Mouse (Mus musculus) ovary, adult 10 weeks (tissue): Measurements from ENCODE around the gene Olfr536. TPM values are rescaled to one million over a fixed set of nuclear protein-coding genes. Genes with fewer than 3 reads are reported as not detected.

Experiments
- polyA plus RNA-seq: library from polyadenylated mRNA; stranded (reverse); fragments of 350-450 nt; fragmentation: Illumina TruSeq; extraction: RNeasy Lipid Tissue Mini Kit (QIAGEN cat#74804); gene quantifications from one replicate; pipeline ENCODE4 v1.2.3, GENCODE M21; 2014

Olfr536 gene
- polyA plus RNA-seq, result not detected

GRCm38 (mm10) chr7:140507346-140508021 is at the start of gene Olfr536:
Gene Olfr536, minus strand, starts transcription at chr7:140507396.

GRCm38 (mm10) chr7:140483916-140484315 is 23.3 kb downstream of the Olfr536 start, which contains the start of gene Olfr535:
Gene Olfr535, plus strand, starts transcription at chr7:140484216.

GRCm38 (mm10) chr7:140463070-140463469 is 44.1 kb downstream of the Olfr536 start, which contains the start of gene Olfr533:
Gene Olfr533, plus strand, starts transcription at chr7:140463370.

Other genes starting within 250 kb of the Olfr536 start
- gene Olfr525, start 186.5 kb downstream of the Olfr536 start, polyA plus RNA-seq, result not detected
- gene Olfr527, start 173.4 kb downstream of the Olfr536 start, polyA plus RNA-seq, result not detected
- gene Olfr60, start 145.7 kb downstream of the Olfr536 start, polyA plus RNA-seq, result not detected
- gene Olfr530, start 131.1 kb downstream of the Olfr536 start, polyA plus RNA-seq, result not detected
- not detected for gene Olfr531, start 104.5 kb downstream of the Olfr536 start, polyA plus RNA-seq
- not detected for gene Olfr532, start 85.8 kb downstream of the Olfr536 start, polyA plus RNA-seq
- not detected for gene Olfr533, start 44.0 kb downstream of the Olfr536 start, polyA plus RNA-seq
- gene Olfr535, start 23.2 kb downstream of the Olfr536 start, polyA plus RNA-seq, result not detected
- gene Olfr538, start 60.5 kb upstream of the Olfr536 start, polyA plus RNA-seq, result not detected
- gene Olfr46, start 93.9 kb upstream of the Olfr536 start, polyA plus RNA-seq, result not detected
- gene Olfr61, start 121.6 kb upstream of the Olfr536 start, polyA plus RNA-seq, result not detected
- gene Olfr53, start 139.1 kb upstream of the Olfr536 start, polyA plus RNA-seq, result not detected
- gene Olfr539, start 152.5 kb upstream of the Olfr536 start, polyA plus RNA-seq, result not detected
- gene Olfr45, start 174.6 kb upstream of the Olfr536 start, polyA plus RNA-seq, result not detected
- gene Olfr541, start 189.9 kb upstream of the Olfr536 start, polyA plus RNA-seq, result not detected